Mouse (Mus musculus): ENCODE measurements at regions not wholly inside any gene's neighbourhood (a gene's known extent, or its start where the extent isn't known, plus 50 kb on each side); places are given as distances from the start of the nearest gene placed in this dataset.

DNA sequence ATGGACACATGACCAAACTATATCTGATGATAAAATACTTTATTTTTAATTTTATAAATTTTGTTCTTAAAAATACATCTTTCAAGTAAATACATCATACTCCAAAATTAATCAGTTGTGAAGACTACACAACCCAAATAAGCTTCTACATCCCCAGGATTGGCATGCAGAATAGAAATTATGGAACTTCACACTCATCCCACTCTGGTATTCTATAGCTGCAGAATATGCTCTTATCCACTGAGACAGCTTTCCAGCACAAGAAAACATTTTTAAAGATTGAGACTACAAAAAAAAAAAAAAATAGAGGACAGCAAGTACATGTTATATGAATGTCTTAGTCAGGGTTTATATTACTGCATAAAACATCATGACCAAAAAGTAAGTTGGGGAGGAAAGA is 94.4 kb downstream of the Gm11232 start:
- DNase-seq (ENCODE audit: extremely low spot score in 1 of 2, low spot score in 1 of 2): peak in 1 of 2 experiments; percentile 8

DNA sequence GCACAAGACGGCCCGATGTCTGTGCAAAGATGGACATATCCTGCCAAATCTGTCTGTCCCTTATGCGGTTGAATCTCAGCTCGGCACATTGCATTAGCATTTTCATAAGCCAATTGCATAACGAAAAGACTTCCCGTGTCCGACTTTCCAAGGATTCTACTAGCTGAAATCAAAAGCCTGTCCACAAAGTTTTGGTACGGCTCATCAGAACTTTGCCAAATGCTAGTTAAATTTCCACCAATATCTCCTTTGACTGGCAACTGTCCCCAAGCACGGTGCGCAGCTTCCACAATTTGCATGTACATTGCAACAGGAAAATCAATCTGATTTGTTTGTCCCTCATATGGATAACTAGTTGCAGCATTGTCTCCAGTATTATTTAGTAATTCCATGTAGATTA is 117.2 kb downstream of the Gm11232 start:
- no peak for DNase-seq (ENCODE audit: extremely low spot score in 1 of 2, low spot score in 1 of 2)

DNA sequence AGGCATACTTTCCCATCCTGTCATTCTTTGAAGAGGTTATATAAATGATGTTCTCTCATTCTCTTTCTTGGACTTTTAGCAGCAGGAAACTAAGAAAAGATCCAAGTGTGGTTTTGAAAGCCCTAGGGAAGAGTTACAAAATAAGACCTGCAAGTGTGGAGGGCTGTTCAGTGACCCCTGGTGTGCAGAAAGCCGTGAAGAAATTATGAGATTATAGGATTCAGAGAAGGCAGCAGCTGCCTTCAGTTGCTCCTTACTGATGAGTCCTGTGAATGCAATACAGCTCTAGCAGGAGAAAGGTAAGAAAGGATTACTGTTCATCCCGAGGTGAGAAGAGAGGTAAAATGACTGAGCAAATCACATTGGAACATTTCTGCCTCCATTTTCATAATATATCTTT is 130.7 kb downstream of the Gm11232 start:
- DNase-seq (ENCODE audit: extremely low spot score in 1 of 2, low spot score in 1 of 2): no peak

DNA sequence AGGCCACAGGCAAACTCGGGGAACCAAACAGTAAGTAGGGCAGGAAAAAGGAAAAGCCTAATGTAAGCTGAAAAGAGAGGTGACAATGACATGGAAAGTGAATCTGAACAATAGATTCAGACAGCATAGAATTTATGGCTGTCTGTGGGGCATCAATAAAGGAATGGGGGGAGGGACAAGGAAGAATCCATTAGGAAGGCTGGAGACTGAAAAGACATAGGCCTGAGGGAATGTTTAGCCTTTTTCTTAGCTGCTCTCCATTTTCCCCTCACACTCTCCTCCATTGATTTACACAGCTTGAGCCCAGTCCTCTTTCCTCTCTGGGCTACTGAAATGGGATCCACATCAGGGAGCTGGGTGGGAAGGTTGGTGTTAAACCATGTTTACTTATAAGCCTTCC is 131.1 kb downstream of the Gm11232 start:
- no peak for DNase-seq (ENCODE audit: extremely low spot score in 1 of 2, low spot score in 1 of 2)

DNA sequence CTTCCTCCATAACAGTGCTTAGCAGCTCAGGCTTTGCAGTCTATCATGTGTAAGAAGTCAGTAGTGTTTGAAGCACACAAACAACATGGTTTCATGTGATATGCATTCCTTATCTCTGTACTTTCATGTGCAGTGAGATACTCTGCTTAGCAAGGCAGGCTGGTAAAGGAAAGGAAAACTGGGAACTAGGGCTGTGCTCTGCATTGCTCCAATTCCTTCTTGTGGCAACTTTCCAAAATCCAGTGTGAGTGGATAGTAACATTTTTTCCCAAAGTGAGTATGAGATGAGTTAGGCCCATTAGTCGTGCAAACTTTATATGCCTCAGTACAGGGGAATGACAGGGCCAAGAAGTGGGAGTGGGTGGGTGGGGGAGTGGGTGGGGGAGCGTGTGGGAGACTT is 133.0 kb downstream of the Gm11232 start:
- DNase-seq (ENCODE audit: extremely low spot score in 1 of 2, low spot score in 1 of 2): no peak

DNA sequence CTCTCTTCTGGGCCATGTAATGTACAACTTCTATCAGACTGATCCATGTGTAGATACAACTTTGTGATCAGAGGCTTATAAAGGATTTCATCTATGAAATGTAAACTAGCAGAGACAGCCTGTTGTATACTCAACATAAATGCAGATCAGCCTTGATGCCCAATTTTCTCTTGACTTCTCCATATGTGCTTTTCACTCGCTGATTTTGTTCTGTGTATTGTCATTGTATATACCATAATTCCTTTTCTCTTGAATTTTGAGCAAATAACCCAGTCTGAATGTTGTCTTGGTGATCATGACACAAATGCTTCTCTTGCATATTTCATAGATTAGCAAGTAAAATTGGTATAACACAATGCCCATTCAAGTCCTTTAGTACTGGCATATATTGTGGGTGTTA is 144.0 kb downstream of the Gm11232 start:
- DNase-seq (ENCODE audit: extremely low spot score in 1 of 2, low spot score in 1 of 2): no peak

DNA sequence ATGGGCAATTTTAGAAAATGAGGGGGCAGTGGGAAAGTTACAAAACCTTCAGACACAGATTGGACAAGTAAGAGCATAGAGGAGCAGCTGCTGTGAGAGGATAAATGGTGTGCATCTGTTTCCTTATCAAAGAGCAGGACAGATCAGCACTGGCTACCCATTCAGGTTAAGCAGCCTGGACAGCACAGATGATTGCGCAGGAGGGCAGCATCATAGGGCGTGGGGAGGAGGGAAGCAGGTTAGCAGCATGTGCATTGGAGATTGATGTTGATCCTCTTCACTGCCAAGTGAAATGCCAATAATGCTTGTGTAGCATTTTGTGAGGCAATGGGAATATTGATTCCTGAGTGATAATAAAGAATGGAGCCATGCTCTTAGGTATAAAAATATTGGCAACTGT is 171.9 kb downstream of the Gm11232 start:
- DNase-seq (ENCODE audit: extremely low spot score in 1 of 2, low spot score in 1 of 2): no peak

DNA sequence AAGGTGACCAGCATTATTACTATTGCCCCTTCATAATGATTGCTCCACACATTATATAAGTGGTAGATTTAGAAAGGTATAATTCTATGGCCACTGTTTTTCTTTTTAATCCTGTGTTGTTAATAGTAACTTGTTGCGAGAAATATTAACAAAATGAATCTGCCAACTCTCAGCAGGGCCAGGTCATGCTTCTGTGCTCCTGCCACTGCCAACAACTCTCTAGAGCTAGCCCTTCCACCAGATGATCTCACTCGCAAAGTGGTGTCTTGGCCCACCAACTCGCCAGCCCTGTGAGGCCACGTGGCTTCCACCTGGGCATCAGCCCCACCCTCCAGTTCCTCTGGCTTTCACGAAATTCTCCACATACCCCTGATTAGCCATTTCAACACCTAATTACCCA is 197.1 kb downstream of the Gm11232 start:
- DNase-seq (ENCODE audit: extremely low spot score in 1 of 2, low spot score in 1 of 2): no peak

DNA sequence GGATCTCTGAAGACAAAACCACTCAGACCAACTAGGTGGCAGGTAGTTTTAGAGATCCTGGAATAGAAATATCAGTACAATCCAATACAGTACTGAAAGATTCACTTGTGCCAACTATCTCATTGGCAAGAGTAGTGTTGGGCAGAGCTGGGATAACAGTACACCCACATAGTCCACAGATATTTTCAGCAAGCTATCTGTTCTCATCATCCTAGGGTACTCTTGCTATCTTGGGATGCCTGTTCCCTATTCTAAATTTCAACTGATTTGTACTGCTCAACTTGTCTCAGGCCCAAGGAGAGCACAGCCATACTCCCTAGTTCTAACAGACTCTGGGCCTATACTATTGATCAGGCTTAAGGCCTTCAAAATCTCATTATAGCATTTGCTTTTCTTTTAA is 218.6 kb downstream of the Gm11232 start:
- peak in 1 of 2 experiments; percentile 15 for DNase-seq (ENCODE audit: extremely low spot score in 1 of 2, low spot score in 1 of 2)

DNA sequence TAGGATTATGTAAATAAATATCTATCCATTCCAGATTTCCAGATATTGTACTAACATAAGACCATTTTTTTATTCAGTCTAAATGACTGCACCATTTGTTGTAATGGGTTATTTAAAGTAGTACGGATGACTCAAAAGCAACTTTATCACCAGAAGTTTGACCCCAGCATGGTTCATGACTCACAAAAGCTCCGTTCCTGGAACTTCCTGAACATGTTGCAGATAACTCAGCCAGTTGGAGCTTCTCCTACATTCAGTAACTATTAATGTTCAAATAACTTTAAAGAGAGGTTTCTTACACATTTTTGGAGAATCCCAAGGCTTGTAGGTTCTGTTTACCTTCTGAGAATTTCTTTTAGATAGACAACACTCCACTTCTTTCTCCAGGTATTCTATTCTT is 219.8 kb downstream of the Gm11232 start:
- no peak for DNase-seq (ENCODE audit: extremely low spot score in 1 of 2, low spot score in 1 of 2)

DNA sequence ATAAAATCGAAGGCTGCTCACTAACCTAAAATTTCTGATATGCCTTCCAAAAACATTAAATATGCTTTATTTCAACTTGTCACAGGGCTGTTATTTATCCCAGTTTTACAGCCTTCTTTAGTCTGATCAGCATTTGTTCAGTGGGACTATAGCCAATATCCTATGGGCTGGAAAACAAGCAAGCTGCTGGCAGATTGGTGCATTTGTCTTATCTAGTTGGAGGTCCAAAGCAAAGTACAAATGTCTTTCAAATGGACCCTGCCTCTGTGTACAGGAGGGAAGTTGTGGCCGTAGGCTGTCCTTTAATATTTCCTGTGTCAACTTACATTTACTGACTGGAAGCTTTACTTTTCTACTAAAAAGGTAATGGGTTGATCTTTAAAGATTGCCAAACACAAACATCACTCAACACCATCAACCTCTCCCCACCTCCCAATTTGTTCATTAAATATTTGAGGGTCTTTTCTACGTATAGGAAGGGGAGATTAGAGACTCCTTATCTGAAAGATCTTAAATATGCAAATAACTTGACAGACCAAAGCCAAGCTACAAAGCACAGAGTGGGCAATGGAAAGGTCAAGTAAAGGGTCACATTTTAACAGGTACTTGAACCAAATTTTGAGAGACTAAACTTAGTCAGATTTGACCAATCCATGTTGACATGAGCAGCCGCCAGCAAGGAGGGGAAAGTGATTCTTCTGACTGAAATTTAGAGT is 233.4 kb downstream of the Gm11232 start:
- DNase-seq (ENCODE audit: extremely low spot score in 1 of 2, low spot score in 1 of 2): no peak

DNA sequence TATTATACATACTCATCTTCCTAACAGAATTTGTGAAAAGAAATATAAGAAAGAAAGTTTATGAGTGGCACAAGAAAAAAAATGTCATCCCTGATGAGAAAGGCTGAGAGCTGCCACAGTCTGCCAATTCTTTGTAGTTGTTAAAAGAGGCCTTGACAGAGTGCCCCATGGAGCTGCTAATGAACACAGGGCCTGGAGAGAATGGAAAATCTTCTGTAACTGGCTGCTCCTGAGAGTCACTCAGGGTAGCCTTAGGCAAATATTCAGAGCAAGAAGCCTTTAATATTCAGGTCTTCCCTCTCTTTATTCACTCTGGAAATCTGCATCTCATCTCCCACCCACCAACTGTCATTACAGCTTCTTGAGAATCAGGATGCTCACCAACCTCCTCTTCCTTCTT is 237.0 kb downstream of the Gm11232 start:
- DNase-seq (ENCODE audit: extremely low spot score in 1 of 2, low spot score in 1 of 2): no peak

DNA sequence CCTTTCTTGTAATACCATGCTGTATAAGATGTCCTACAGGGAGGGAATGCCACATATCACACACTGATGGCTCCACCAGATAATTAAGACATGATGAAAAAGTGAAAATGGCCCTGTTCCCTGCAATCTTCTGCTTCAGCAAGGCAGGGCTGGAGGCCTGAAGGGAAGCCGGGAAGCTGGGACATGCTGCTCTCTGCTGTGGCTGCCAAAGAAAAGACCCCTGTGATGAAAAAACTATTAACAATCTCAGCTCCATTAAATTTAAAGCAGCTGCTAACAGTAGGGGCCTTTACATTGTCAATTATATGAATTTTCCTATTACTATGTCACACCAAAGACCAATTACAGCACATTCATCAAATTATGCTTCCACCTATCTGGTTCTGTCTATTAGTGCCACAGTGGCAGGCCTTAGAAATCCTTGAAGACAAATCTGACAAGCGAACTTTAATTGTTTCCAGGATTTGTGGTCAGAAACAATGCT is 239.8 kb downstream of the Gm11232 start:
- DNase-seq (ENCODE audit: extremely low spot score in 1 of 2, low spot score in 1 of 2): no peak

DNA sequence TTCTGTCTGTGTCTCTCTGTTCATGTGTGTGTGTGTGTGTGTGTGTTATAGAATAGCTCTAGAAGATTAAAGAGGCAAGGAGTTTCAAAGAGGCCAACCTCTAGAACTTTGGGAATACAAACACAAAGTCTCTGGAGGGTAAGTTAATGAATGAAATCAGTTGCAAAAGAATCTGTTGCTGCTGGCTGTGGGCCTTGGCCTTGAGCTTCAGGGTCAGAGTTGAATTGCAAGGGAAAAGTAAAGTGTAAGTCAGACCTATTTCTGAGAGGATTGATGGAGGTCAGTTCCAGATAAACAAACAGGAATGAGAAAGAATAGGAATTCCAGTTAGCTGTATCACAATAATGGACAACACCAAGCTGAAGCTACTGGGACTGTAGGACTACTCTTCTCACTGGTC is 250.9 kb downstream of the Gm11232 start:
- DNase-seq (ENCODE audit: extremely low spot score in 1 of 2, low spot score in 1 of 2): no peak

DNA sequence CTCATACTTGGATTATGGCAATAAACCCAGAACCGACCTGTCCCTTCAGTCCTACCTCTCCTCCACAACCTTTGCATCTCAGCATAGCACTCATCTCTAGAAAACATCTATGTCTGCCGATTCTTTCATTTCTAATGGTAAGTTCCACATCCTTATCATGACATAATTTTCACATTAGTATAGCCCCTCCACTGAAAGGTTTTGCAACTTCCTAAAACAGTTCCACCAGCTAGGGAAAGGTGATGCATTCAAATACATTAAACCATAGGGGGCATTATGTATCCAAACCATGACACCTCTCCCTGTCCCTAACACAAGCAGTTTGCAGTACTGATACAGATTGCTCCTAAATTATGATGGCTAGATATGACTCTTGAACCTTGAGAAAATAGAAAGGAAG is 268.0 kb downstream of the Gm11232 start:
- DNase-seq (ENCODE audit: extremely low spot score in 1 of 2, low spot score in 1 of 2): no peak

DNA sequence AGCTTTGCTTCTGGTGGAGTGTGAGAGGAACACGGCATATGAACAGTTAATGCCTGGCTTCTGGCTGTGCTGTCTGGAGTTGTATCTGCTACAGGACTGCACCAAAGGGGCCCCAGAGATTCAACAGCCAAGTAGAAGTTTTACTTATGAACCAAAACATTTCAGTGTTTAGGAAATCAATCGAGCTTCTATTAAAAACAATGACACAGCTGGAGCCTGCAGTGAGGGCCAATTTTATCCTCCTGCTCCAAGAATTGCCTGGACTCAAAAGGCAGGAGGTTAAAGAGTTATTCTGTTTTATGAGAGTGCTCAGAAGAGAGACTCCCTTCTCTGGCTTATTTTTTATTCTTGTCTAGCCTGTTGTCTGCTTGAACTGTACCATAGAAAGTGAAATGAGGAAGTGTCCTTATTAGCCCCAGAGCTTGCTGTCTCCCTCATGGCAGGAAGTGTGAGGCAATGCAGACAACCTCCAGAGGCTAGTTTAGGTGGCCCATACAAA is 269.1 kb downstream of the Gm11232 start:
- no peak for DNase-seq (ENCODE audit: extremely low spot score in 1 of 2, low spot score in 1 of 2)

DNA sequence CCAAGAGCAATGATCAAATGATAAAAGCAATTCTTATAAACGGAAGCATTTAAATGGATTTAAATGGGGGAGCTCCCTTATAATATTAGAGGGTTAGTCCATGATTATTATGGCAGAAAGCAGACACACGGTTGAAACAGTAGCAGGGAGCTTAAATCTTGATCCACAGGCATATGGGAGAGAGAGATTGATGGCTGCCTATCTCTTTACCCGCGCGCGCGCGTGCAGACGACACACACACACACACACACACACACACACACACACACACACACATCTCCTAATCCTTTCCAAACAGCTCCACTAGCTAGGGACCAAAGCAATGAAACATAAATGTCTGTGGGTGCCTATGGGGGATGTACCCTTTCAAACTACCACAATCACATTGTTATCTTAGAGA is 269.7 kb downstream of the Gm11232 start:
- DNase-seq (ENCODE audit: extremely low spot score in 1 of 2, low spot score in 1 of 2): no peak

DNA sequence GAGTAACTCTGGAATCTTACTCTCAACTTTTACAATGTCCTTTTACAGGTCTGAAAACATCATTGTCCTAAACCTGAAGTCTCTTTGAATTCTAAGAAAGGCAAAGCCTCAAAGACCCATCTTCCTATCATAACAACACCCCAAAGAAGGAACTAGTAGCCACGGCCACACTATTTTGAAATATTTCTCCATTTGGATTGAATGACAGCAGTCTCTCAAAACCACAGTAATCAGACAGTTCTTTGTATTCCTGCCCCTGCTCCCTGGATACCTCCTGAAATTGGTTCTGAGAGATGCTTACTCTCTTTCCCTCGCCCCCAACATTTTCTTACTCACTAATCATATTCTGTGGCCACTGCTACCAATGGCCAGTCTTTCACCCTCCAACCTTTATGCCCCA is 276.8 kb downstream of the Gm11232 start:
- no peak for DNase-seq (ENCODE audit: extremely low spot score in 1 of 2, low spot score in 1 of 2)

DNA sequence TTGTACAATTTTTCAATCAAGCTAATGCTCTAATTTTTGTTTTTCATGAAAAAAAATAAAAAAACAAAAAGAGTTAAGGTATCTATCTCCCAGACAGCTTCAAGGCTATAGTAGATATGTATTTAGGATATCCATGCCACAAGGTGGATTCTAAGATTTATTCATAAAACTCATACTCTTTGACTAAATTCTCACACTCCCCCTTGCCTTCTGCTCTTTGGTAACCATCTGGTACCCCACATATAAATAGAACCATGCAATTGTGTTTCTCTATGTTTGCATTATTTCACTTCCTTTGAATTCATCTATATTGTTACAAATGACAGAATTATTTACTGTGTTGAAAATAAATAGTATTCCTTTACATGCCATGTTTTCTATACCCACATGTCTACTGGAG is 287.2 kb downstream of the Gm11232 start:
- peak in 1 of 2 experiments; percentile 44 for DNase-seq (ENCODE audit: extremely low spot score in 1 of 2, low spot score in 1 of 2)

DNA sequence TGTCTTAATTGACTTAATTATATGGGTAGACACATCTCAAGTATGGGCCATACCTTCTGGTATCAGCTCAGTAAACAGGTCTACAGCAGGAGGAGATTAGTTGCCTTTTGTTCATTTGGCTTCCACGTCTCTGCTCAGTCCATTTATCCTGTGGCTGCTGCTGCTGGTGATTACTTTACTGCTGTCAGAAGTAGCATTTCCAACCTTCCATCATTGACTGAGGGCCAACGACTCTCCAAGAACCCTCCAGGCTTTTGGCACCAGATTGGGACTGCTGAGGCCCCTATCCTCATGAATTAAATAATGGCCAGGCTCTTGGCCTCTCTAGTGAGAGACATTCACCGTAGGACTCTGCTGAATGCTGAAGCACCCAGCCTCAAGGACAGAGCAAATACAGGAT is 303.0 kb downstream of the Gm11232 start:
- DNase-seq (ENCODE audit: extremely low spot score in 1 of 2, low spot score in 1 of 2): no peak

DNA sequence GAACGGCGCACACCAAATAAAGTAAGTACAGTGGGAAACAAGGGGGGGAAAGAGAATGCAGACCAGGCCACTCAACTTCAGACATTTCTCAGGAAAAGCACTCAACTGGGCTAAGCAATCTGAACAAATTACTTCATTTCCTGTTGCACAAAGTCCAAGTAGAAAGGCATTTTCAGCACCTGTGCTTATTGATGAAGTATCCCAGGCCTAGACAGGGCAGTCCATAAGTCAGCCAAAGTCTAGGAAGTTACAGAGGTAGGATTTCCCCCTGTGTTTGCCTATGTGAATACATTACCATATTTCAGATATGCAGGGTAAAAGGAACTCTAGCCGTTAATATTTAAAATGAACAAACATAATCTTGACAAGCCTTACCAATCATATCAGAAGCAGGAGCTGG is 304.3 kb downstream of the Gm11232 start:
- no peak for DNase-seq (ENCODE audit: extremely low spot score in 1 of 2, low spot score in 1 of 2)

DNA sequence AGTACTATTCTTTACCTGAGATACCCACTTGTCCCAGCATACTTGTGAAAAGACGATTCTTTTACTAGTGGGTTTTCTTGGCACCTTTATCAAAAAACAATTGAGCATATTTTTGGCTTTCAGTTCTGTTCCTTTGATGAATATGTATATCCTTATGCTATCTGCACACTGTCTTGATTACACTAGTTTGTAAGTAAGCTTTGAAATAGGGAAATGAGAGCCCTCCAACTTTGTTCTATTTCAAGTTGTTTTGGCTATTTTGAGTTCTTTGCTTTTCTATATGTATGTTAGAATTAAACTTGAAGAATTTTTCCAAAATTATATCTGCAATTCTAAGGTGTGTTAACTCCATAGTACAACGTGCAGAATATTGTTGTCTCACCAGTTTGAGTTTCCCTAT is 311.3 kb downstream of the Gm11232 start:
- DNase-seq (ENCODE audit: extremely low spot score in 1 of 2, low spot score in 1 of 2): peak in 1 of 2 experiments; percentile 27

Measured in frontal cortex, adult 2 months (tissue).